Comparison of ENCODE assay signal across 25 mouse cellular contexts in the genomic region with DNA sequence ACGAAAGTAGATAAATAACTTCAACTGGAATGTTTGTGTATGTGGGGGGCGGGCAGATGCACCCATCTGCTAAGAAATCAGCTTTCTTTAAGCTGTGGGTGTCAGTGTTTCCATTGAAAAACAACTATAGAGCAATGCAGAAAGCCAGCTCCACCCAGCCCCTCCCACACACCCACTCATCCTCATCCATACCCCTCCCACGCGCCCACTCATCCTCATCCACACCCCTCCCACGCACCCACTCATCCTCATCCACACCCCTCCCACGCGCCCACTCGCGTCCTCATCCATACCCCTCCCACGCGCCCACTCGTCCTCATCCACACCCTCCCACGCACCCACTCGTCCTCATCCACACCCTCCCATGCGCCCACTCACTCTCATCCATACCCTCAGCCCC.
"Had no signal": no experiment of that assay in that cellular context is flagged by ENCODE, and none has a peak within 500 bp of the region (broad histone marks: within the 10 kb centered on the region; RNA-seq: fewer than 3 reads in every experiment).

No protein-coding gene starts in this region.

- H3K36me3 ChIP-seq: heart, embryonic 10.5 days; heart, embryonic 12.5 days; hindbrain, embryonic 10.5 days; hindbrain, embryonic 12.5 days; intestine, embryonic 15.5 days; limb, embryonic 10.5 days; limb, embryonic 12.5 days had no signal

- DNase-seq: gastrocnemius, adult 2 months; gastrocnemius, postnatal 10 days; gastrocnemius, postnatal 25 days; heart, adult 18-20 months; heart, postnatal 10 days; heart, postnatal 4 days; kidney, adult 2 months; kidney, postnatal 10 days; kidney, postnatal 36 days; liver had no signal

- H3K9ac ChIP-seq: heart, embryonic 12.5 days; hindbrain, embryonic 12.5 days; hindbrain, embryonic 14.5 days; intestine, embryonic 15.5 days; limb, embryonic 12.5 days had no signal

- H3K4me3 ChIP-seq: gastrocnemius, adult 2 months; heart, embryonic 10.5 days; heart, embryonic 12.5 days; hindbrain, embryonic 10.5 days; hindbrain, embryonic 12.5 days; intestine, embryonic 15.5 days; layer of hippocampus, adult 2 months; left cerebral cortex, adult 2 months; limb, embryonic 10.5 days; limb, embryonic 12.5 days had no signal

- H3K9me3 ChIP-seq: heart, embryonic 10.5 days; heart, embryonic 12.5 days; hindbrain, embryonic 10.5 days; hindbrain, embryonic 12.5 days; intestine, embryonic 15.5 days; limb, embryonic 10.5 days; limb, embryonic 12.5 days had no signal

- ATAC-seq: forebrain, embryonic 16.5 days; hindbrain, embryonic 16.5 days; inflammation-experienced regulatory T-cells, adult 6 months; intestine, embryonic 15.5 days; intestine, postnatal 0 days had no signal

- H3K27me3 ChIP-seq: hindbrain, embryonic 12.5 days; intestine, embryonic 15.5 days had no signal

- H3K27ac ChIP-seq: gastrocnemius, adult 2 months; heart, embryonic 10.5 days; hindbrain, embryonic 10.5 days; hindbrain, embryonic 12.5 days; hindbrain, embryonic 14.5 days; intestine, embryonic 15.5 days; layer of hippocampus, adult 2 months; left cerebral cortex, adult 2 months; limb, embryonic 10.5 days; limb, embryonic 12.5 days had no signal

- H3K4me2 ChIP-seq: heart, embryonic 12.5 days; hindbrain, embryonic 12.5 days; hindbrain, embryonic 14.5 days; intestine, embryonic 15.5 days; limb, embryonic 12.5 days; liver, embryonic 11.5 days had no signal
